Mouse (Mus musculus): ENCODE results near the gene Sdhaf2.
"Not testable (repeated sequence)": the region's sequence is repeated elsewhere in the genome, so short reads cannot be mapped to it uniquely, and the experiment has no call there.

The Sdhaf2 gene

DNA sequence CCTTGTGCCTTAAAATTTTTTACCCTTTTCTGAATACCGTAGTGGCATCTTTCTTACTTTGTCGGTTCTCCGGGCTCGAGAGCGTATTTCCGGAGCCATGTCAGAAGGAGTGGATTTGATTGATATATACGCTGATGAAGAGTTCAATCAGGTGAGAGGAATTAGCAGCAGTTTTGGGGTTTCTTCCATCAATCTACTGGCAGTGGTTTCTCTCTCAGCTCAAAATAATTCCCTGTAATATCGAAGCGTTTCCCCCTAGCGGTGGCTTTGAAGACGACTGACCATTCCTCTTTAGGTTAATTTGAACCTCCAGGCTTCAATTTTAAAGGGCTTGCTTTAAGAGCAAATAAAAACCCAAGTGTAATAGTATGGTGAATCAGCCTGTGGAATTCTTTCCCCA, at the start of gene Sdhaf2:
TSS of gene Sdhaf2 (minus strand) at position 233 of the 400 bp plus-strand sequence.
- peak in 1 of 2 experiments; percentile 26 for DNase-seq (ENCODE audit: low spot score in 2 of 2)

DNA sequence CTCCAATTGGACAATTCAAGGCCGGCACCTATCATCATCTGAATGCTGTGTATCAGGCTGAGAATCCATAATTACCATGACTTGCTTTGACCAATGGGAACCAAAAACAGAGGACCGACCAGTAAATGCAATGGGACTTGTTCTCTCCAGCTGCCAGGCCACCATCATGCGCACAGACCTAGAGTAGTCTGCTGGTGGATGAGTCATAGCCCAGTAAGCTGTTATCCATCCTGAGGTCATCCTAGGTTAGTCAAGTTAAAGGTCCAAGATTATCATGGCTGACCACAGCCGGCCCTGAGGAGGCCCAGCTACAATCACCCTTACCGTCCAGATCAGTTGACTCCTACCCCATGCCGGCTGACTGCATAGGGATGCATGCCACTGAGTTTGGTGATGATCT, 43.7 kb upstream of the Sdhaf2 start:
- no peak for DNase-seq (ENCODE audit: low spot score in 2 of 2)

DNA sequence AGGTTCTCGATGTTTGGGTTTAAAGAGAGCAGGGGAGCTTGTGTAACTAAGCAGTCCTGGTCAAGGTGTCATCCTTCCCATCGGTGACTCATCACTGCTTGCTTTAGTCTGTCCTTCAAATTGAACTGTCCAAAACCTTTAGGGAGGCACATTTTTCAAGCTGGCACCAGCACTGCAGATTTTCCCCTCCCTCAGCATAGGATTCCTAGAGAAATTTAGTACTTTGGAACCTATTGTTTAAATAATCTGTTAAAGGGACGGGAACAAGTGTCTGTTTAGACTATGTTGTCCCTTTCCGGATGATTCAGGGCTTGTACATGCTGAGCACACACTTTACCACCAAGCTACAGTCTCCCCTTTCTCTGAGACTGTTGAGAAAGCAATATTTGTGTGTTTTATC, 39.3 kb upstream of the Sdhaf2 start:
- DNase-seq (ENCODE audit: low spot score in 2 of 2): no peak

DNA sequence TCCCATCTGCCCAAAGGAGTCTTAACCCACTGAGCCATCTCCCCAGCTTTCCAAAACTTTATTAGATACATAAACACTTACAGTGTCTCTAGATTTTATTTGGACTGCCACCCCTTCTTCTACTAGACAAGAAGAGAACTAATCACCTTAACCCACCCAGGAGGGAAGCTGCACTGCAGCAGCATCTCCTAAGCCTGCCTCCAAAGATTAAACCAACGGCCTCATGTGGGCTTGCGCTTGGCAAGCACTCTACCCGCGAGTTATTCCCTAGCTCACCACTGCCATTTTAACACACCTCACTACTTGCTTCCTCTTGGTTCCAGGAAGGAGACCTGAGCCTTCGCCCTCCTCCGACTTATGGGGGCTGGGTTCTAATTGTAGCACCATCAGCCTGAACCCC, 38.3 kb upstream of the Sdhaf2 start:
- no peak for DNase-seq (ENCODE audit: low spot score in 2 of 2)

DNA sequence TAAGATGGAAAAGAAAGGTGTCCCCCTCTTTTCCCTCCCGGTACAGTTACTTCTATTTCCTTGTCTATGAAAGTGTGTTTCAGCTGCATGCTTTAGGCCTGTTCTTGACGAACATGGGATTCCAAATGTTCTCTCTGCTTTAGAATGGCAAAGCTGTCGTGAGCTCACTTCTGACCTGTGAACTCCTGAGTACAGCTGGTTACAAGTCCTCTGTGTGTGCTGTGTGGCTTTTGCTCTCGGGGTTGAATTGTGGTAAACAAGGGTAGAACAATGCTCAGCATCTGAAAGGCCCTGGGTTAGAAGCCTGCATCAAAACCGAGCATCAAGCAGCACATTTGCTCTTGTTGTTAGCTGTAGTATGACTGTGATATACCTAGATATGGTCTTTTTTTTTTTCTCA, 36.4 kb upstream of the Sdhaf2 start:
- no peak for DNase-seq (ENCODE audit: low spot score in 2 of 2)

DNA sequence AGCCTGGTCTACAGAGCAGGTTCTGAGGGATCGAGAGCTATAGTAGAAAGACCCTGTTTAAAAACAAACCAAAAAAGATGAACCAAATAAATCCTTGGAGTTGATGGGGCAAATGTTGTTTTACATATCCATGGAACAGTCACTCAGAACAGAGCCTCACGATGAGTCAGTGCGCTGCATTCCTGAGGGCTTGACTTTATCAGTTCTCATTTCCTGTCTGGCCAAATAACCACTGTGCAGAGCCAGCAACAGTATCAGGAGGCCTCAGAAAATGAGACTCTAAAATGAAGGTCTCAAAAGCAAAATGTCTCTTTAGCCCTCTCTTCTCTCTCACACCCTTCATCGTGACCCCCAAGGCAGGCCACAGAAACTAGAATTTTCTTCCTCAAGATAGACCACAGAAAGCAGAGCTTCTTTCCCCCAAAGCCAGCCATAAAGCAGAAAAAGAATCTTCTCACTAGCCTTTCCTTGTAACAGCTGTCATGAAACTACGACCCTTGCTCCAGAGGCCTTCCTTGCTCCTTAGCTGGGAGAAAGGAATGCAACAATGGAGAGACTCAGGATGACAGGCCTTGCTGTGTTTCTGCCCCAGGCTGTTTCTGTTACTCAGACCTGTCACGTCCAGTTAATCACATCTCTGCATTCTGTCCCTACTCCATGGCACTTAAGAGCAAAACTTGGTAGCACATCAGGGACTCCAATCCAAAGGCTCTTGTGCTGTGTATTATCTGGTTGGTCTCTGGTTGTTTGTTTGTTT, 35.8 kb upstream of the Sdhaf2 start:
- no peak for DNase-seq (ENCODE audit: low spot score in 2 of 2)

DNA sequence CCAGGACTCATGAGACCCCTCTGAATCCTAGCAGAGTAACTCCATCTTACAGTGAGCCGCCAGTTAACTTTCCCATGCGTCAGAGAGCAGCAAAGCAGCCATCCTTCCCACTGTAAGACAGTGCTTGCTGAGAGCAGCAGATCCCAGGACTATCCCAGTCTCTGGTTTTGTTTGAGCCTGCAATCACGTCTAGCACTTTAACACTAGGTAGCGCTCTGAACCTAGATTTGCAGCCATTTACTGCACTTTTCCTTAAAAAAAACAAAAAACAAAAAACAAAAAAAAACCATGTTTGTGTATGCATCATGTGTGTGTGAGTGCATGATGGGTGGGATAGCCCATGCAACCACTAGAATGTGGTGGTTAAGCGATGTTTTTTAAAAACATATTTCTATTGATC, 34.2 kb upstream of the Sdhaf2 start:
- DNase-seq (ENCODE audit: low spot score in 2 of 2): no peak

DNA sequence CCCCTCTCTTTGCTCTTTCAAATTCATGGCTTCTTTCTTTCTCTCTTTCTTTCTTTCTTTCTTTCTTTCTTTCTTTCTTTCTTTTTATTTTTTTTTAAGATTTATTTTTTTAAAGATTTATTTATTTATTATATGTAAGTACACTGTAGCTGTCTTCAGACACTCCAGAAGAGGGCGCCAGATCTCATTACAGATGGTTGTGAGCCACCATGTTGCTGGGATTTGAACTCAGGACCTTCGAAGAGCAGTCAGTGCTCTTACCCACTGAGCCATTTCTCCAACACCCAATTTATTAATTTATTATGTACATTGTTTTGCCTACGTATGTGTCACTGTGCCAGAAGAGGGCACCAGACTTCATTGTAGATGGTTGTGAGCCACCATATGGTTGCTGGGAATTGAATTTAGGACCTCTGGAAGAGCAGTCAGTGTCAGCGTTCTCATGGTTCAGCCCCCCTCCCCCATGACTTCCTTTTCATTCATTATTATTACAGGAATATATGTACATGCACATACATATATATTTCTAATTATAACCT, 32.0 kb upstream of the Sdhaf2 start:
- DNase-seq (ENCODE audit: low spot score in 2 of 2): not testable (repeated sequence)

DNA sequence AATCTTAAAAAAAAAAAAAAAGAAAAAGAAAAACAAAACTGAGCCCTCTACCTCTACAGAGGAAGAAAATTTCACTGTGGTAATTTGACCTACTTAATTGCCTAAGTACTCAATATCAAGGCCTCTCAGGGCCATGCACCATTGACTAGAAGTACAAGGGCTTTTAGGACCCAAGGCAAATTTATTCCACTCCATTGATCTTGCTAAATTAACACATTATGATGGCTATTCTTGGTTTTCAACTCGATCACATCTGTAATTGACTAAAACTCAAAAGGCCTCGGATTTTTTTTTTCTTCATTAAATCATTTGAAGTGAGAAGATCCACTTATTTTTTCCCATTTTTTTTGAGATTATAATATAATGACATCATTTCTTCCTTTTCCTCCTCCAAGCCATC, 31.5 kb upstream of the Sdhaf2 start:
- DNase-seq (ENCODE audit: low spot score in 2 of 2): no peak

DNA sequence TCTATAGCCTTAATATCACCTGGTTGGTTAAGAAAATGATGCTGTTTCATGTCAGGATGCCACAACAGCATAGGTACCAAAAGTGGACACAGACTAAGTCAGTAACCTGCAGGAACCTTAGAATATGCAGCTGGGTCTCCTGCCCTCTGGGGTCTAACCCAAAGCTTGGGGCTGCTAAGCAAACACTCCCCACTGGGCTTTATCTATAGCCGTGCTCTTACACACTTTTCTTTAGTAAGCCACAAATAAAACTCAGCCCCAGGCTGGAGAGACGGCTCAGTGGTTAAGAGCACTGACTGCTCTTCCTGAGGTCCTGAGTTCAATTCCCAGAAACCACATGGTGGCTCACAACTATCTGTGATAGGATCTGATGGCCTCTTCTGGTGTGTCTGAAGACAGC, 31.1 kb upstream of the Sdhaf2 start:
- no peak for DNase-seq (ENCODE audit: low spot score in 2 of 2)

DNA sequence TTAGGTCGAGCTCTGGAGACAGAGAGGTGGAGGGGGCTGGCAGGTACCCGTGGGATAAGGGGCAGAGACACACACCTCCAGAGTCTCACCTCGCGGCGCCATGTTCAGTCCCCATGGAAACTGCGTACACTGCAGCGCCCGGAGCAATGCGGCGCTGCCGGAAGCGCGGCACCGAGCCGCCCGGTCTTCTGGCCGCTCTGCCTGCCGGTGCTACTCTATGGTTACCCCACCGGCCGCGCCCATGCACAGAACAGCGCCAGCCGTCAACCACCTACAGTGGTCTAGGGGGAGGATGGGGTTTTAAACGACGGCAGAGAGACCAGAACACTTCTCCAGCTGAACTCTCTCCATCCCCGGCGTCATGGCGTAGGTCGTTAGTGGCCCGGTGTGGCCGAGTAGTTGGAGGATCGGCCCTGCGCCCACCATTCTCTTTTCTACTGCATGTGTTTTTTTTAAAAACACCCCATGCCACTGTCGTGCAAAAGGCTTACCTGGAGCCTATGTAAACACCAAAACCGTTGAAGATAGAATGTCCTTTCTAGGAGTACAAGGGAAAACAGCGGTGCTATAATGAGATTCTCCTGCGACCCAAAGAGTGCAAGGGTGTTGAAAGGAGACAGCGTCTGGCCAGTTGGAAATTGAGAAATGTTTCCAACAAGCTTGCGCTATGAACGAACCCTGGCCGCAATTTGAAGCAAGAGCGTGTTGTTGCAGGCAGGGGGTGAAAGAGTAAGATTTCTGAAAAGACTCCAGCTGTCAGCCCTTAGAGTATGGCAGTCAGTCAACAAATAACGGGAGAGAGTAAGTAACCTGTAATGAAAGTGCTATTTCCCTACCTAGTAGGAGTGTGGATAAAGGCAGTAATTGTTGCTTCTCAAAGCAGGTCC, 29.9 kb upstream of the Sdhaf2 start, which contains the start of gene Tmem216:
TSS of gene Tmem216 (minus strand) at position 615 of the 887 bp plus-strand sequence.
- peak; percentile 46 to 80 for DNase-seq (ENCODE audit: low spot score in 2 of 2)

DNA sequence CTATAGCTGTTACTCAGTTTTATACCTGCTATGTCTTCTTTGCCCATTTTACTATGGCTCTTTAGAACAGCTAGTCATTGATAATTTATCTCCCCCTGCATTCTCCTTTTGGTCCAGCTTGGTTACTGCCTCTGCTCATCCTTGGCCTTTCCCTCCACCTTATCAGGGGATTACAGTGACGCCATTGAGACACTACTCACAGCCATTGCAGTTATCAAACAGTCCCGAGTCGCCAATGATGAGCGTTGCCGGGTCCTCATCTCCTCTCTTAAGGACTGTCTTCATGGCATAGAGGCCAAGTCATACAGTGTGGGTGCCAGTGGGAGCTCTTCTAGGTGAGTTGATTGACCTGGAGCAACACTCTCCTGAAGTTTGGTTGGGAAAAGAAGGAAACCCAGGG, 13.5 kb upstream of the Sdhaf2 start:
- no peak for DNase-seq (ENCODE audit: low spot score in 2 of 2)

DNA sequence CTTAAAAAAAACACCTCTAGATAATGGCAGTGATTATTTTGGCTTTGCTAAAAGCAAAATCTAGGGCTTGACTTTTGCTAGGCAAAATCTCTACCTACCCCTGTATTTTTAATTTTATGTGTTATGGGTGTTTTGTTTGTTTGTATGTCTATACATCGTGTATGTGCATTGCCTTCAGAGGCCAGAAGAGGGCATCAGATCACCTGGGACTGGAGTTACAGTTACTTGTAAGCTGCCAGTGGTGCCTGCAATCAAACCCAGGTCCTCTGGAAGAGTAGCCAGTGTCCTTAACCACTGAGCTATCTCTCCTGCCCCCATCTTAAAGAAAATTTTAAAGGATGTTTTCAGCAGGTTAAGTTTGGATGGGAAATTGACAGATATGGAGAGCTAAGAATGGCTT, 4.1 kb upstream of the Sdhaf2 start:
- DNase-seq (ENCODE audit: low spot score in 2 of 2): no peak

DNA sequence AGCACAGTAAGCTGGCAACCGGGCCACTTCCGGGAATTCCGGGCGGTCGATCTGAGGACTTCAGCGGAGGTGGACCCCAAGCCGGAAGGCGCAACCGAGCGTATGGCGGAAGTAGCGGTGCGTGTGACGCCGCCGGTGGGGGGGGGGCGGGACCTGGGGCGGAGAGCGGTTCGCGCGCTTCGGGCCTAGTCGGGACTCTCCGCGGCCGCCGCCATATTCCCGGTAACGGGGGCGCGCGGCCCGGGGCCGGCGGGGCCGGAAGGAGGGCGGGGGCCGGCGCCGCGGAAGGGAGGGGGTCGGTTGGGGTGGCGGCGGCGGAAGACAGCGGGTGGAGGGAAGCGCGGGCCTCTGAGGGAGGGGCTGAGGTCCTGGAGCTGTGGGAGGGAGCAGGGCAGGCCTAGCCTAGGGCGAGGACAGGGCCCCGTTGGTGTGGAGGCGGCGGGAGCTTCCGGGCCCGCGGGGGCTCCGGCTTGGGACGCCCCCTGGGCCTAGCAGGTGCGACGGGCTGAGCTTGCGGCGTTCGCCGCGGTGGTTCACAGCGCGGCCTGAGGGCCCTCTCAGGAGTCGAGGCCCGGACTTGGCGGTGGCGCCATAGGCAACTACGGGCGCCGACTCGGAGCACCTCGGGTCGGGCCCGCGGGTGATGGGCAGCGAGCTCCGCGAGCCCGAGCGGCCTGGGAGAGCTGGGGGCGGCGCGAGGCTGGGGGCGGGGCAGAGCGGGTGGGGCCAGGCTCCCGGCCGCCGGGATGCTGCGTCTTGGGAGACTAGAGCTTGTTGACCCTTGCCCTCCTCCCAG, 638 bp downstream of the Sdhaf2 start, which contains the start of gene Cpsf7:
TSS of gene Cpsf7 (plus strand) at position 161 of the 796 bp plus-strand sequence.
- peak; percentile 76 to 91 for DNase-seq (ENCODE audit: low spot score in 2 of 2)

DNA sequence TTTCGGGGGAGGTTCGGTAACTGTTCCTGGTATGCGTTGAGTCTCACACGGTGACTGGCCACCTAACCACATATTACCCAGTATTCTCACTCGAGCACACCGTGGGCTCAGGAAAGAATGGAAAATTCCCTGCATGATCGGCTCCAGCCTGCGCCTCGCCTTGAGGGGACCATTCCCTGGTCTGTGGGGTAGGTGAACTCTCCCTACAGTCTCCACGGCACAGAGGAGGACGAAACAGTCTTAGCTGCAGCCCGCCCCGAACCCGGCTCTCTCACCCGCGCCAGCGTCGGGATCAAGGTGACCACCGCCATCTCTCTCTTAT, 1.2 kb downstream of the Sdhaf2 start:
- no peak for DNase-seq (ENCODE audit: low spot score in 2 of 2)

DNA sequence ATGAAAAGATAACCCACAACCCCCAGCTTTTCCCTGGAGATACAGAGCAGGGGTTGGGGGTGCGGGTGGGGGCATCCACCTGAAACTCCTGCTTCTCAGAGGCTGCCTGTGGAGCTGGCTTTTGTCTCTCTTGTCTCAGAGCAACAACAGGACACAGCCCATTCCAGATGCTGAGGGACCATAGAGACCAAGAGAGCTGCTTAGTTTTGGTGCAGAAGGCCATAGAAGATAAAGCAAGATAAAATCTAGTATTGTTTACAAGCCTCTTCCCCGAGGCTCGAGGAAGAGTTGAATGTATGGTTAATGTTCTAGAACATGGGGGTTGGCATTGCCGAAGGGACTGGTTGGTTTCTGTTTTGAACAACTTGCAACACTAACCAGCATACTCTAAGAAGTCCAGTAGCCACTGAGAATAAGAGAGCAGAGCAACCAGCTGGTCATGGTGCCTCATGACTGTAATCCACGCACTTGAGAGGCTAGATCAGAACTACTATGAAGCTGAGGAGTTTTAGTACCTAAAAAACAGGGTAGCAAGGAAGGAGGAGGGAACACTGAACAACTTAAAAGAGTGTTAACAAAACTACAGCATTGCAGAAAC, 2.4 kb downstream of the Sdhaf2 start:
- no peak for DNase-seq (ENCODE audit: low spot score in 2 of 2)

DNA sequence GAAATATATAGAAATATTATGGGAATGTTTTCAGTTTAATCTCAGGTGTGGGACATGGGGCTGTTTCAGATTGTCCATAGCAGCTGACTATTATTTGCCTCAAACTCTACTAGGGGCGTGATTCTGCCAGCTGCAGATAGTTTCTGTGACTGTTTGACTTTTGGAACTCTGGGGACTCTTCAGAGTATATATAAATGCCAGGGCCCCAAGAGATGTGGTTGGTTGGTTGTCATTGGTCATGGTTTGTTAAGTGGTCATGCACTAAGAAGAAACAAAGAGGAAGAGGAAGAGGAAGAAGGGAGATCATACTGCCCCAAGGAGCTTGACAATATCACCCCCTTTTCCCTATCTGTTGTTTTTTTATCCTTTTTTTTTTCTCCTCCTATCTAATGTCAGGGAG, 4.0 kb downstream of the Sdhaf2 start:
- DNase-seq (ENCODE audit: low spot score in 2 of 2): no peak

DNA sequence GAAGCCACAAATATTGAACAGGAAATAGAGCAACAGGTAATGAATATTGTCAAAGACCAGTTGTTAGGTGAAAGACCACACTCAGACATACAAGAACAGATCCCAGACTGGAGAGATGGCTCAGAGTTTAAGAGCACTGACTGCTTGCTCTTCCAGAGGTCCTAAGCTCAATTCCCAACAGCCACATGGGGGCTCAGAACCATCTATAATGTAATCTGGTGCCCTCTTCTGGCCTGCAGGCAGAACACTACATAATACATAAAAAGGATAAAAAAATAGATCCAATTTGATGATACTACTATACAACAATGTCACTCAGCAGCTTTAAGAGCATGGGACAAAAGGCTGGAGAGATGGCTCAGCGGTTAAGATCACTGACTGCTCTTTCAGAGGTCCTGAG, 5.6 kb downstream of the Sdhaf2 start:
- DNase-seq (ENCODE audit: low spot score in 2 of 2): no peak

DNA sequence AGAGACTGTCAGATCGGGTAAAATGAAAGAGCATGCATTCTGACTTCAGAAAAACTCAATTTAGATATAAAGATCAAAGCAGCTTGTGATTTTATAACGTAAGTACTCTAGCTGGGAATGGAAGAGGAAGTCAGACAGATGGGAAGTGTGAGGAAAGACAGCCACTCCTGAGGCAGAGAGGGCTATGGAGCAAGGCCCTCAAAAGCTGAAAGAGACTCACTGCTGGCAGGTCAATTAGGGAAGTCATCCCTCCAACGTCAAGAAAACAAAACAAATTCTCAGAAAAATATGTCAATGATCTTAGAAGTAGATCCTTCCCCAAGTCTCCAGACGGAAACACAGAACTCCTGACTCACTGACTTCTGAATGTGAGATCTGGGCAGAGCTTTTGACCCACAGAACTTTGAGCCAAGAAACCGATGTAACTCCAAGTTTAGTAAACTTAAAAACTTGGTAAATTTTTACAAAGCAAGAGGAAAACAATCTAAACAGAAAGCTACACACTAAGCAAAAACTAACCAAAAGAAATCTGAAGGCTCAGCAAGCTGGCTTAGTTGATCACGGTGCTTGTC, 15.1 kb downstream of the Sdhaf2 start:
- no peak for DNase-seq (ENCODE audit: low spot score in 2 of 2)

DNA sequence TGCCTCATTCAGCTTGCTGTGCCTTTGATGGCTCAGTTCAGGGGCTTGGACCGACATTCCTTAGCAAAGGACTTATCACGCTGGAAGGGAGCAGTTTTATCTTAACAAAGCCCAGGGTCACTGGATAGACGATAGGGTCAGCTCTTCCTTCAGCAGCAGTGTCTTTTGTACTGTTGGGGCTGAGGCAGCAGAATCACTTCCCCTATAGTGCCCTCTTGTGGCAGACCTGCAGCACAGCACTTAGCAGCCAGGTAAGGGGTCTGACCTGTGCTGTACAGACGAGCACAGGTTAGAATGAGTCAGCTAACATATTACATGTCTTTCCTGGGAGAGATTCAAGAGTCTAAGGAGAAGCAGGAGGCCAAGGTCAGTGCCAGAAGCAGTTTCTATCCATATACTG, 23.4 kb downstream of the Sdhaf2 start:
- DNase-seq (ENCODE audit: low spot score in 2 of 2): peak in 1 of 2 experiments; percentile 36

DNA sequence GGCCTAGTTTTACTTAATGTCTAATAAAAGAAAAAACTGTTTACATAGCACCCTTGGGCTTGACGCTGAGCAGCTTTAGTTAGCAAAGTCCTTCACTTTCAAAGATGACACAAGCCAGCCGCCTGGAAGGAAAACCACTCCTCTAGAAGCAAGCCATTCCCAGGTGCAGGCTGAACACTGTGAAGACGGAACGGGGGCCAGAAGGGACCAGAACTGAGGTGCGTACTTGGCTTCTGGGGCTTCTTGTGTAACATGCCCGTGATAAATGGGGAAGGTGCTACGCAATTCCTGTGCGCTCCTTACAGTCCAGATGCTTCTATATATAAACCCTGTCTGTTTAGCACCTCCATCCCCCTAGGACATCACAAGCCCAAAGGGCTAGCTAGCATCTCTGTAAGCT, 25.4 kb downstream of the Sdhaf2 start:
- DNase-seq (ENCODE audit: low spot score in 2 of 2): no peak

Measured in cerebellum, postnatal 4 days (tissue).